ENCODE assay signal across 9 mouse cellular contexts in the genomic region with DNA sequence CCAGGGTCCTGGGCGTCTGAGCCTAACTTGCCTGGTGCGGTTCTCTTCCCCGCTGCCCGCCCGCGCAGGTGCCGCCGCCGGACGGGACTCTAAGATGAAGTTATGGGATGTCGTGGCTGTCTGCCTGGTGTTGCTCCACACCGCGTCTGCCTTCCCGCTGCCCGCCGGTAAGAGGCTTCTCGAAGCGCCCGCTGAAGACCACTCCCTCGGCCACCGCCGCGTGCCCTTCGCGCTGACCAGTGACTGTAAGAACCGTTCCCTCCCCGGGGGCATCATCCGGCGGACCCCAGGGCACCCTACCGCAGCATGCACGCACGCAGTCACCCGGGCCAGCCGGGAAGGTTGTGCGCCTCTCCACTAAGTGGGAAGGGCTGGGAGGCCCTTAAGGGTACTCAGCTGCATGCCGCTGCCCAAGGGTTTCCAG. TPM values are rescaled to one million over a fixed set of nuclear protein-coding genes. Genes with fewer than 3 reads are reported as not detected.
A peak's percentile ranks its signal among the peaks of the same experiment; 100 is the strongest.
DNase-seq lines count a peak whose midpoint lies in the region; ATAC-seq and TF ChIP-seq lines count a peak whose summit lies in the region.
"Had no signal": no experiment of that assay in that cellular context is flagged by ENCODE, and none has a peak within 500 bp of the region (broad histone marks: within the 10 kb centered on the region; RNA-seq: fewer than 3 reads in every experiment).

No protein-coding gene starts in this region.

- H3K9ac ChIP-seq in stomach, postnatal 0 days (ENCODE audit: low read length) = peak overlapping the region; percentile 31; the same call in 1 of the 2 replicates

- TF ChIP-seq CTCF in stomach, postnatal 0 days (IDR thresholded peaks at IDR 0.05; ENCODE audit: low read depth) = no peak

- H3K27ac ChIP-seq in stomach, postnatal 0 days (replicated peaks) = no peak overlapping the region

- H3K4me3 ChIP-seq in stomach, postnatal 0 days (ENCODE audit: low read depth, low read length) = peak overlapping the region; percentile 23

- peak; percentile 27 to 47 for DNase-seq in kidney, postnatal 4 days
- DNase-seq in kidney, adult 18-20 months = no peak
- peak; percentile 17 for DNase-seq in lung, postnatal 14 days
- DNase-seq in stomach, postnatal 0 days (ENCODE audit: low spot score) = no peak
- DNase-seq in frontal cortex, postnatal 36 days (ENCODE audit: low spot score in 2 of 2) = no peak
- no peak for DNase-seq in thymus, postnatal 0 days (ENCODE audit: low spot score)
- no peak for DNase-seq in ovary, postnatal 10 days (ENCODE audit: low spot score)

- TF ChIP-seq EP300 in stomach, postnatal 0 days (optimal IDR thresholded peaks at IDR 0.05) = no peak

- H3K27me3 ChIP-seq in stomach, postnatal 0 days (ENCODE audit: control insufficient read depth, insufficient read depth, low read length) = peaks cover 3% of the 10 kb centered on the region; the same call in 1 of the 2 replicates

- H3K4me1 ChIP-seq in stomach, postnatal 0 days (replicated peaks; ENCODE audit: control insufficient read depth, insufficient read depth) = no peaks in the 10 kb centered on the region

- peak overlapping the region; percentile 43 for H3K4me2 ChIP-seq in stomach, postnatal 0 days (replicated peaks; ENCODE audit: low read depth)

- H3K9me3 ChIP-seq in stomach, postnatal 0 days (ENCODE audit: control insufficient read depth, low read length) = no peaks in the 10 kb centered on the region

- WGBS in stomach, postnatal 0 days = 8% methylated on average over 34 of the region's 36 CpGs

- 0 out of 2 replicates have a peak, but pooled peaks have one; percentile 3 for ATAC-seq in granulocyte monocyte progenitor cell, adult 5-6 weeks (replicated peaks; ENCODE audit: poor library complexity, severe bottlenecking)
- no peak for ATAC-seq in stomach, postnatal 0 days (ENCODE audit: low FRiP score, low TSS enrichment)

- H3K36me3 ChIP-seq in stomach, postnatal 0 days (ENCODE audit: control insufficient read depth, insufficient read depth, low read length) = no peaks in the 10 kb centered on the region

RNA-seq across cellular contexts. Expression of a gene that starts 4.9 kb away (rescaled TPM):
- not detected in 2 replicates for total RNA-seq in granulocyte monocyte progenitor cell, adult 5-6 weeks (2014; fragmentation: Nextera tagmentation)
- not detected in 2 replicates for total RNA-seq in granulocyte monocyte progenitor cell, adult 5-6 weeks (2017)
- 0.62 and 0.72 TPM in 2 replicates for polyA plus RNA-seq in stomach, postnatal 0 days (2015; fragmentation: Nextera tagmentation; extraction: Ambion mirVana)
- polyA plus RNA-seq in thymus, postnatal 0 days (2015; fragmentation: Nextera tagmentation; extraction: Ambion mirVana) = 0.10 and 0.16 TPM in 2 replicates
- polyA plus RNA-seq: liver, embryonic 16.5 days had no signal

Comparison
In these comparisons a context has a peak if more than half of its experiments do, and no peak if none do; other contexts are left out.
1. DNase-seq: peak in kidney, postnatal 4 days (2 of 2) and lung, postnatal 14 days (single experiment); none in kidney, adult 18-20 months (single experiment), stomach, postnatal 0 days (single experiment), frontal cortex, postnatal 36 days (0 of 2), thymus, postnatal 0 days (single experiment) and ovary, postnatal 10 days (single experiment).